Mouse (Mus musculus) thymus, adult 18-20 months (tissue): Measurements from ENCODE around the gene Gm49450.

Source experiments
- DNase-seq, 2 experiments: peaks; one replicate each; pipeline ENCODE4 v3.0.0; 2022; ENCODE audit warnings: mixed read lengths in 2 of 2

The Gm49450 gene

GRCm38 (mm10) chr15:98887526-98887925, 65.8 kb downstream of the Gm49450 start:
- DNase-seq, result no peak

- DNase-seq, result no peak
Observed at GRCm38 (mm10) chr15:98886667-98887387, 66.5 kb downstream of the Gm49450 start.

- DNase-seq, result no peak
Observed at GRCm38 (mm10) chr15:98884106-98884505, 69.2 kb downstream of the Gm49450 start.

GRCm38 (mm10) chr15:98883661-98884060, 69.7 kb downstream of the Gm49450 start:
- DNase-seq, result no peak
